ENCODE assay signal across 8 mouse cellular contexts in genomic region chr9:76322122-76323052, GRCm38 (mm10). TPM values are rescaled to one million over a fixed set of nuclear protein-coding genes. Genes with fewer than 3 reads are reported as not detected.
A peak's percentile ranks its signal among the peaks of the same experiment; 100 is the strongest.
DNase-seq lines count a peak whose midpoint lies in the region; ATAC-seq and TF ChIP-seq lines count a peak whose summit lies in the region.

No protein-coding gene starts in this region.

- WGBS in cerebellum, adult 2 months = 5% methylated on average over 24 of the region's 24 CpGs
- 4% methylated on average over 24 of the region's 24 CpGs for WGBS in lung, embryonic 16.5 days
- WGBS in neural tube, embryonic 15.5 days = 4% methylated on average over 24 of the region's 24 CpGs

- no peak for ATAC-seq in lung, embryonic 16.5 days (ENCODE audit: low read depth)
- peak; percentile 84 for ATAC-seq in neural tube, embryonic 15.5 days (ENCODE audit: low FRiP score)

- H3K27ac ChIP-seq in cerebellum, adult 2 months (ENCODE audit: insufficient read depth, low read length) = no peak overlapping the region
- no peak overlapping the region for H3K27ac ChIP-seq in lung, embryonic 16.5 days (ENCODE audit: low read length)
- H3K27ac ChIP-seq in neural tube, embryonic 15.5 days (replicated peaks) = peak overlapping the region; percentile 70

- TF ChIP-seq CTCF in cerebellum, adult 2 months (IDR thresholded peaks at IDR 0.05; ENCODE audit: borderline replicate concordance, insufficient read depth, low read depth, low read length) = no peak

- H3K9ac ChIP-seq in lung, embryonic 16.5 days (ENCODE audit: low read length) = peak overlapping the region; percentile 5
- H3K9ac ChIP-seq in neural tube, embryonic 15.5 days (replicated peaks) = peak overlapping the region; percentile 57

- H3K27me3 ChIP-seq in cerebellum, adult 2 months (ENCODE audit: control insufficient read depth, insufficient read depth, low read length) = no peaks in the 10 kb centered on the region; the same call in 1 of the 2 replicates
- H3K27me3 ChIP-seq in lung, embryonic 16.5 days (ENCODE audit: control insufficient read depth, insufficient read depth, low read depth, low read length) = peaks cover 21% of the 10 kb centered on the region
- peaks cover 4% of the 10 kb centered on the region; the same call in 1 of the 2 replicates for H3K27me3 ChIP-seq in neural tube, embryonic 15.5 days (replicated peaks)

- peak overlapping the region; percentile 84 for H3K4me2 ChIP-seq in lung, embryonic 16.5 days (ENCODE audit: low read depth, low read length)
- H3K4me2 ChIP-seq in neural tube, embryonic 15.5 days = peak overlapping the region; percentile 86

- H3K9me3 ChIP-seq in lung, embryonic 16.5 days (ENCODE audit: control insufficient read depth, low read length) = no peaks in the 10 kb centered on the region
- no peaks in the 10 kb centered on the region for H3K9me3 ChIP-seq in neural tube, embryonic 15.5 days (replicated peaks)

- peak; percentile 3 to 14 for DNase-seq in cerebellum, adult 2 months
- no peak for DNase-seq in cerebellum, adult 11-12 months
- DNase-seq in lung, postnatal 36 days = no peak
- peak; percentile 6 for DNase-seq in left cerebral cortex, postnatal 4 days
- DNase-seq in urinary bladder, postnatal 4 days (ENCODE audit: low spot score in 2 of 2) = no peak
- DNase-seq in lung, postnatal 10 days = no peak

- TF ChIP-seq POLR2A in cerebellum, adult 2 months (IDR thresholded peaks at IDR 0.05; ENCODE audit: borderline replicate concordance, insufficient read depth, low read length) = no peak

- H3K4me1 ChIP-seq in cerebellum, adult 2 months (ENCODE audit: control insufficient read depth, insufficient read depth, low read length) = no peaks in the 10 kb centered on the region
- peaks cover 8% of the 10 kb centered on the region; the same call in 1 of the 2 replicates for H3K4me1 ChIP-seq in lung, embryonic 16.5 days (replicated peaks; ENCODE audit: control insufficient read depth, insufficient read depth, low read length)
- peaks cover 16% of the 10 kb centered on the region; the same call in 1 of the 2 replicates for H3K4me1 ChIP-seq in neural tube, embryonic 15.5 days

- H3K36me3 ChIP-seq in lung, embryonic 16.5 days (ENCODE audit: control insufficient read depth, insufficient read depth, low read length) = no peaks in the 10 kb centered on the region
- H3K36me3 ChIP-seq in neural tube, embryonic 15.5 days = no peaks in the 10 kb centered on the region

- intact Hi-C loops in left cerebral cortex, postnatal 4 days (cut with DNase I) = no loop called here

- H3K4me3 ChIP-seq in cerebellum, adult 2 months (replicated peaks; ENCODE audit: insufficient read depth, low read depth, low read length) = peak overlapping the region; percentile 32
- peak overlapping the region; percentile 48 for H3K4me3 ChIP-seq in lung, embryonic 16.5 days (ENCODE audit: low read length)
- peak overlapping the region; percentile 53 for H3K4me3 ChIP-seq in neural tube, embryonic 15.5 days (replicated peaks)

RNA-seq across cellular contexts. Expression of gene Hcrtr2, which starts 1.3 kb away (rescaled TPM):
- polyA plus RNA-seq in cerebellum, adult 2 months (2012; rRNA removed) = 1.6 and 2.5 TPM in 2 replicates
- polyA plus RNA-seq in lung, embryonic 16.5 days (2015; fragmentation: Nextera tagmentation; extraction: Ambion mirVana) = 0.09 and 0.25 TPM in 2 replicates
- 1 to 10 TPM; 6.4 to 6.6 TPM for total RNA-seq in left cerebral cortex, postnatal 4 days (2021)
- polyA plus RNA-seq in neural tube, embryonic 15.5 days (2015; fragmentation: Nextera tagmentation; extraction: Ambion mirVana) = 9.1 and 10.2 TPM in 2 replicates

Comparison
In these comparisons a context has a peak if more than half of its experiments do, and no peak if none do; other contexts are left out.
1. DNase-seq: peak in cerebellum, adult 2 months (2 of 2) and left cerebral cortex, postnatal 4 days (single experiment); none in cerebellum, adult 11-12 months (single experiment), lung, postnatal 36 days (single experiment), urinary bladder, postnatal 4 days (0 of 2) and lung, postnatal 10 days (single experiment).
2. Peak in every context shown above with its lines, with median percentiles within 50 percentile points of each other: H3K4me3 ChIP-seq.